Mouse (Mus musculus): ENCODE data around the gene Rpe. TPM values are rescaled to one million over a fixed set of nuclear protein-coding genes. Genes with fewer than 3 reads are reported as not detected.
A peak's percentile ranks its signal among the peaks of the same experiment; 100 is the strongest.
"Not testable (repeated sequence)": the region's sequence is repeated elsewhere in the genome, so short reads cannot be mapped to it uniquely, and the experiment has no call there.

Gene Rpe
- polyA plus RNA-seq, 1 experiment from 2014 or later, result 30.7 TPM

DNA sequence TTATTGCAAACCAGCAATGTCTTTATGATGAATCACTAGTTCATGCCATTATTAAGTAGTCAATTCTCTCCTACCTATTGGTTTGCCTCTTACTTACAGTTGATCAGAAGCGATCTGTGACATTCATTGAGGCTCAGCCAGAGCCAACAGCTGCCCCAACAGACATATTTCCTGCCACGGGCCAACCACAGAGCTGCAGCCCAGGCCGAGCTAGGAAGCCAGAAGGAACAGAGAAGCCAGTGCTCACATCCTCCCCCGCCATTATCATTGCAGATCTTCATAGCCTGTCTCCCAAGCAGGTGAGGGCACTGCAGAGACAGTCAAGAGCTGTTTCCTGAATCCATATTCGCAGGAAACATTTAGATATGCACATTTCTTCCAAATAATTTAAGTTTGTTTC lies 6.4 kb upstream of the Rpe start:
- ATAC-seq (ENCODE audit: low read depth) (no peak), DNase-seq (no peak)
- no peaks in the 10 kb centered on the region for H3K4me1 ChIP-seq (replicated peaks)
- 17% methylated on average over 5 of the region's 5 CpGs for WGBS (ENCODE audit: insufficient replicate concordance)
- no peak overlapping the region for H3K27ac ChIP-seq
- H3K4me2 ChIP-seq, result no peak overlapping the region
- no peaks in the 10 kb centered on the region for H3K27me3 ChIP-seq
- H3K36me3 ChIP-seq, result no peaks in the 10 kb centered on the region
- no peak overlapping the region for H3K4me3 ChIP-seq (replicated peaks)
- H3K9ac ChIP-seq, result no peak overlapping the region
- H3K9me3 ChIP-seq (replicated peaks), result no peaks in the 10 kb centered on the region

DNA sequence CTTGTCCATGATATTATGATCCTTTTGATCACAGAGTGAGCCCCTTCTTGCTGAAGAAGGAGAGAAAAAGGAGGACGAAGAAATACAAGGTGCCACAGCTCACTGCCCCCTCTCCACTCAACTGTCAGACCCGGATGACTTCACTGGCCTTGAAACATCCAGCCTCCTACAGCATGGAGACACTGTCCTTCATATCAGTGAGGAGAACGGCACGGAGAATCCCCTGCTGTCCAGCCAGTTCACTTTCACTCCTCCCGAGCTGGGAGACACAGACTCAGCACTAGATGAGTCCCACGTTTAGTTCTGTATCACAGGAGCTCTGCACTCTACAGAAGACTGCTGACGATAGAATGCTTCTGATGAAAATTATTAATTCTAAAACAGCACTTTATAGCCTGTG lies 5.3 kb upstream of the Rpe start:
- H3K36me3 ChIP-seq, result no peaks in the 10 kb centered on the region
- H3K9me3 ChIP-seq (replicated peaks), result no peaks in the 10 kb centered on the region
- no peak for DNase-seq
- no peak for ATAC-seq (ENCODE audit: low read depth)
- 55% methylated on average over 7 of the region's 7 CpGs for WGBS (ENCODE audit: insufficient replicate concordance)
- H3K9ac ChIP-seq, result no peak overlapping the region
- no peaks in the 10 kb centered on the region for H3K27me3 ChIP-seq
- H3K4me2 ChIP-seq, result no peak overlapping the region
- H3K4me3 ChIP-seq (replicated peaks), result no peak overlapping the region
- H3K4me1 ChIP-seq (replicated peaks), result 0 out of 2 replicates have a peak, but pooled peaks cover 3% of the 10 kb centered on the region
- no peak overlapping the region for H3K27ac ChIP-seq

- ATAC-seq (ENCODE audit: low read depth), result not testable (repeated sequence)
Measured at GRCm38 (mm10) chr1:66699630-66700029, 1.0 kb upstream of the Rpe start.

DNA sequence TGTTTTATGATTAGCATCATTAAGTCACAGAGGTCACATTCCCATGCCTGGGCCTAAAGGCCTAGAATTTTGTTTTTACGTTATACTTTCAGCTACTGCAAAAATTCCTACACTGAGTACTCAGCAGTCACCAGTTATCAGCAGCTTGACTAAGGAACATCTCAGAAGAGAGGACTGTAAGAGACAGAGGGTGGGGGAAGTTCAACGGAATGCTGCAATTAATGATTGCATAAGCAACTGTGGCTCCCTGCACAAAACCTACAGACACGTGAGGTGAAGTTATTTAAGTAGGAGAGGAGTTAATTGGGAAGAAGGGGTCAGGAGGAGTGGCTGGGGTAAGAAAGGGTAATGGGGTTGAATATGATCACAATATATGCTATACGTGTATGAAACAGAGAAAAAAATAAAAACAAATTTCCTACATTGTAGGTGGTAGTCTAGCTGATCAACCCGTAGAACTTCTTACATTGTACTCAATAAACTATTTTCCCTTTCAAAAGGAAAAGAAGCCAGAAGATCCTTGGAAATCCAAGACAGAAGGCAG lies 410 bp upstream of the Rpe start:
- H3K4me2 ChIP-seq, result peak overlapping the region; percentile 77
- no peak overlapping the region for H3K9ac ChIP-seq
- ATAC-seq (ENCODE audit: low read depth), result no peak
- H3K9me3 ChIP-seq (replicated peaks), result no peaks in the 10 kb centered on the region
- DNase-seq, result no peak
- no peaks in the 10 kb centered on the region for H3K27me3 ChIP-seq
- WGBS (ENCODE audit: insufficient replicate concordance), result 51% methylated on average over 5 of the region's 5 CpGs
- H3K4me1 ChIP-seq (replicated peaks), result peaks cover 31% of the 10 kb centered on the region
- no peak overlapping the region for H3K27ac ChIP-seq
- peaks cover 5% of the 10 kb centered on the region for H3K36me3 ChIP-seq
- peak overlapping the region; percentile 89 for H3K4me3 ChIP-seq (replicated peaks)

More at GRCm38 (mm10) chr1:66699630-66700029, 1.0 kb upstream of the Rpe start:
- H3K4me3 ChIP-seq (replicated peaks); H3K27ac ChIP-seq; H3K9me3 ChIP-seq (replicated peaks); H3K36me3 ChIP-seq; H3K4me2 ChIP-seq; H3K27me3 ChIP-seq; DNase-seq; H3K9ac ChIP-seq: not testable (repeated sequence)
- 78% methylated on average over 10 of the region's 10 CpGs for WGBS (ENCODE audit: insufficient replicate concordance)
- peaks cover 30% of the 10 kb centered on the region for H3K4me1 ChIP-seq (replicated peaks)

- 15% methylated on average over 2 of the region's 2 CpGs for WGBS (ENCODE audit: insufficient replicate concordance)
- H3K27ac ChIP-seq, result peak overlapping the region; percentile 76
Measured at GRCm38 (mm10) chr1:66701576-66701940, 927 bp downstream of the Rpe start.

GRCm38 (mm10) chr1:66702623-66703345 lies 2.2 kb downstream of the Rpe start:
- 27% methylated on average over 4 of the region's 4 CpGs for WGBS (ENCODE audit: insufficient replicate concordance)
- Histone ChIP-seq H3K27ac (no peak overlapping the region), H3K4me2 (peak overlapping the region; percentile 77), H3K27me3 (no peaks in the 10 kb centered on the region), H3K9me3 (replicated peaks) (no peaks in the 10 kb centered on the region), H3K4me1 (replicated peaks) (peaks cover 31% of the 10 kb centered on the region), H3K36me3 (peaks cover 17% of the 10 kb centered on the region), H3K4me3 (replicated peaks) (peak overlapping the region; percentile 89), H3K9ac (peak overlapping the region; percentile 91)
- ATAC-seq (ENCODE audit: low read depth) (peak; percentile 23), DNase-seq (no peak)

More at GRCm38 (mm10) chr1:66701576-66701940, 927 bp downstream of the Rpe start:
- Histone ChIP-seq H3K36me3 (peaks cover 9% of the 10 kb centered on the region), H3K9ac (peak overlapping the region; percentile 91), H3K4me3 (replicated peaks) (peak overlapping the region; percentile 89), H3K9me3 (replicated peaks) (no peaks in the 10 kb centered on the region), H3K4me2 (peak overlapping the region; percentile 77), H3K27me3 (no peaks in the 10 kb centered on the region), H3K4me1 (replicated peaks) (peaks cover 31% of the 10 kb centered on the region)
- ATAC-seq (ENCODE audit: low read depth) (no peak), DNase-seq (no peak)

DNA sequence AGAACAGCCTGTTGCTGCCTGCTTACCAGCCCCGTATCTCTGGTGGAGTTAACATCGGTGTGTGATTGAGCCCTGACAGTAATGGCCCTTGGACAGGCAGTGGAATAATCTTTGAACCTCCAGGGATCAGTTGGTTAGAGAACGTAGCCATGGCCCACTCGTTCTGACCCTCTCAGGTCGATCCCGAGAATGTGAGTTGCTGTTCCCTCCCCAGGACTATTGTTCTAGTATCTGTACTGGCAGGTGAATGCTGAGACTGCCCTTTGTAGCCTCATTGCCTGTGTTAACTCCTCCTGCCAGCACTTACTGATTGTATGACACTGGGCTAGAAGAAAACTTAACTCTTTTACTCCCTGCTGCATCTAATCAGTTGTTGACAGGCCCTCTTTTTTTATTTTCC lies 3.9 kb downstream of the Rpe start:
- ATAC-seq (ENCODE audit: low read depth), result no peak
- no peak for DNase-seq
- whole genome bisulfite sequencing (ENCODE audit: insufficient replicate concordance), result 68% methylated on average over 6 of the region's 6 CpGs

GRCm38 (mm10) chr1:66712859-66713258 lies 12.2 kb downstream of the Rpe start:
- ATAC-seq (ENCODE audit: low read depth) (no peak), DNase-seq (no peak)
- peaks cover 57% of the 10 kb centered on the region for H3K36me3 ChIP-seq
- no peaks in the 10 kb centered on the region for H3K27me3 ChIP-seq
- H3K9me3 ChIP-seq (replicated peaks), result no peaks in the 10 kb centered on the region
- no peak overlapping the region for H3K27ac ChIP-seq
- no peaks in the 10 kb centered on the region for H3K4me1 ChIP-seq (replicated peaks)
- H3K4me3 ChIP-seq (replicated peaks), result no peak overlapping the region
- no peak overlapping the region for H3K9ac ChIP-seq
- H3K4me2 ChIP-seq, result no peak overlapping the region
- WGBS (ENCODE audit: insufficient replicate concordance), result 73% methylated on average over 3 of the region's 3 CpGs

More for the DNA sequence above, 3.9 kb downstream of the Rpe start:
- Histone ChIP-seq H3K4me1 (replicated peaks) (peaks cover 31% of the 10 kb centered on the region), H3K36me3 (peaks cover 27% of the 10 kb centered on the region), H3K27ac (no peak overlapping the region), H3K27me3 (no peaks in the 10 kb centered on the region), H3K4me2 (no peak overlapping the region), H3K4me3 (replicated peaks) (no peak overlapping the region), H3K9me3 (replicated peaks) (no peaks in the 10 kb centered on the region), H3K9ac (no peak overlapping the region)

DNA sequence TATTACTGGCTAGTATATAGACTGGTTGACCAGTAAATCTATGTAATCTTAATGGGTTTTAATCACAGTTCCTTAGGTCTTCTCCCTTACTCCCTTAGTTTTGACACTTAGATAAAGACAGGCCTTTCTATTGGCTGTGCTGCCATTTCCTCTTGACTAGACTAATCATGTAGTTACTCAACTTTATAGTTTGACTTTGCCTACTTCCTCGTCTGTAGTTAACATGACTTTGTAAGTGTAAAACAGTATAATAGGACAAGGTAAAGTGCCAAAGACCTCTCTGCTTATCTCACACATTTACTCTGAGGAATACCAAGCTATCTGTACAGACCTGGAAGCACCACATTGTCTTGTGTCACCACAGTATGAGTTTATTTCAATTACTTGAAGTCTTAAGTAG lies 29.9 kb downstream of the Rpe start:
- no peak for ATAC-seq (ENCODE audit: low read depth)
- H3K27ac ChIP-seq, result no peak overlapping the region
- WGBS (ENCODE audit: insufficient replicate concordance), result 55% methylated on average over 1 of the region's 1 CpGs
- no peak overlapping the region for H3K9ac ChIP-seq
- H3K4me3 ChIP-seq (replicated peaks), result no peak overlapping the region
- no peak overlapping the region for H3K4me2 ChIP-seq
- H3K36me3 ChIP-seq, result peaks cover 13% of the 10 kb centered on the region; the same call in 1 of the 2 replicates
- H3K4me1 ChIP-seq (replicated peaks), result no peaks in the 10 kb centered on the region
- H3K27me3 ChIP-seq, result no peaks in the 10 kb centered on the region
- no peaks in the 10 kb centered on the region for H3K9me3 ChIP-seq (replicated peaks)
- no peak for DNase-seq

GRCm38 (mm10) chr1:66768764-66769163 lies 68.1 kb downstream of the Rpe start:
- no peaks in the 10 kb centered on the region for H3K9me3 ChIP-seq (replicated peaks)
- 87% methylated on average over 1 of the region's 1 CpGs for WGBS (ENCODE audit: insufficient replicate concordance)
- H3K4me3 ChIP-seq (replicated peaks), result no peak overlapping the region
- peaks cover 11% of the 10 kb centered on the region; the same call in 1 of the 2 replicates for H3K36me3 ChIP-seq
- ATAC-seq (ENCODE audit: low read depth) (no peak), DNase-seq (no peak)
- no peaks in the 10 kb centered on the region for H3K4me1 ChIP-seq (replicated peaks)
- H3K27me3 ChIP-seq, result no peaks in the 10 kb centered on the region
- no peak overlapping the region for H3K4me2 ChIP-seq
- no peak overlapping the region for H3K27ac ChIP-seq
- no peak overlapping the region for H3K9ac ChIP-seq

All from liver, embryonic 13.5 days (tissue).